Mouse (Mus musculus) hindbrain, embryonic 11.5 days (tissue): ENCODE measurements around the gene Meox2. TPM values are rescaled to one million over a fixed set of nuclear protein-coding genes. Genes with fewer than 3 reads are reported as not detected.
"Not testable (repeated sequence)": the region's sequence is repeated elsewhere in the genome, so short reads cannot be mapped to it uniquely, and the experiment has no call there.

Experiments used
- ATAC-seq: fragments of 200-750 bp; cut with Nextera tagmentation; 2 replicates; pipeline ENCODE4 v1.8.0; 2017; ENCODE audit warnings: mild to moderate bottlenecking, moderate TSS enrichment, moderate library complexity; ENCODE audit not compliant: low FRiP score
- DNase-seq: peaks from one replicate; pipeline ENCODE4 v3.0.0-alpha.2; 2015; ENCODE audit warnings: low spot score
- H3K27ac ChIP-seq: fragments of 300-500 bp; sonication (generic); 2 replicates; pipeline ENCODE4 v1.5.1; 2014; ENCODE audit warnings: mild to moderate bottlenecking, low read depth, low read length
- H3K27me3 ChIP-seq: fragments of 300-500 bp; sonication (generic); 2 replicates; pipeline ENCODE4 v1.6.1; 2014; ENCODE audit warnings: mild to moderate bottlenecking, low read length, moderate library complexity, mixed read lengths; ENCODE audit not compliant: control insufficient read depth, insufficient read depth
- H3K36me3 ChIP-seq: fragments of 300-500 bp; sonication (generic); 2 replicates; pipeline ENCODE4 v1.6.1; 2014; ENCODE audit warnings: mild to moderate bottlenecking, low read length, moderate library complexity, mixed read lengths; ENCODE audit not compliant: control insufficient read depth, insufficient read depth
- H3K4me1 ChIP-seq: fragments of 300-500 bp; sonication (generic); replicated peaks from 2 replicates; pipeline ENCODE4 v1.6.1; 2014; ENCODE audit warnings: low read length, mixed read lengths; ENCODE audit not compliant: control insufficient read depth, insufficient read depth
- H3K4me2 ChIP-seq: fragments of 300-500 bp; sonication (generic); replicated peaks from 2 replicates; pipeline ENCODE4 v1.6.1; 2014; ENCODE audit warnings: mild to moderate bottlenecking, low read depth, low read length
- H3K4me3 ChIP-seq: fragments of 300-500 bp; sonication (generic); 2 replicates; pipeline ENCODE4 v1.5.1; 2014; ENCODE audit warnings: low read depth, low read length
- H3K9ac ChIP-seq: fragments of 300-500 bp; sonication (generic); 2 replicates; pipeline ENCODE4 v1.6.1; 2014; ENCODE audit warnings: low read depth, low read length
- H3K9me3 ChIP-seq: fragments of 300-500 bp; sonication (generic); 2 replicates; pipeline ENCODE4 v1.6.1; 2016; ENCODE audit warnings: low read length; ENCODE audit not compliant: control insufficient read depth
- whole genome bisulfite sequencing: fragments of 180-500 bp; shearing (Covaris S2); extraction: QIAGEN DNeasy Blood & Tissue Kit; methylation state at CpG from one replicate; pipeline ENCODE4 v1.1.7; 2014; 5-methylcytosine and 5-hydroxymethylcytosine counted together
- polyA plus RNA-seq: library from polyadenylated mRNA; unstranded; fragments of >200 nt; fragmentation: Nextera tagmentation; extraction: Ambion mirVana; gene quantifications from 2 replicates; pipeline ENCODE4 v1.2.1, GENCODE M21; 2014

Gene Meox2
- 4.9 and 6.8 TPM in 2 replicates for polyA plus RNA-seq

- ATAC-seq = peak; percentile 66
Measured at GRCm38 (mm10) chr12:37108390-37108738, at the start of gene Meox2. Gene Meox2, plus strand, starts transcription at chr12:37108540.

GRCm38 (mm10) chr12:37072636-37073035 is 35.7 kb upstream of the Meox2 start:
- Histone ChIP-seq H3K4me2 (no peak overlapping the region), H3K4me3 (no peak overlapping the region), H3K36me3 (no peaks in the 10 kb centered on the region), H3K27ac (no peak overlapping the region), H3K27me3 (no peaks in the 10 kb centered on the region), H3K9ac (no peak overlapping the region), H3K9me3 (no peaks in the 10 kb centered on the region), H3K4me1 (no peaks in the 10 kb centered on the region)
- no peak for DNase-seq
- WGBS = 63% methylated on average over 3 of the region's 3 CpGs
- no peak for ATAC-seq

More at GRCm38 (mm10) chr12:37108390-37108738, at the start of gene Meox2:
- DNase-seq = peak; percentile 65
- Histone ChIP-seq H3K27ac (no peak within 1 kb of the TSS), H3K4me3 (peak within 1 kb of the TSS; percentile 48), H3K9ac (no peak within 1 kb of the TSS), H3K27me3 (peaks cover 27% of the 10 kb centered on the region), H3K9me3 (no peaks in the 10 kb centered on the region), H3K4me1 (peaks cover 4% of the 10 kb centered on the region; the same call in 1 of the 2 replicates), H3K36me3 (no peaks in the 10 kb centered on the region), H3K4me2 (peak within 1 kb of the TSS; percentile 80)
- 1% methylated on average over 12 of the region's 12 CpGs for WGBS

- Histone ChIP-seq H3K9ac (no peak overlapping the region), H3K4me2 (no peak overlapping the region), H3K27me3 (no peaks in the 10 kb centered on the region), H3K4me1 (no peaks in the 10 kb centered on the region), H3K4me3 (no peak overlapping the region), H3K27ac (no peak overlapping the region), H3K36me3 (no peaks in the 10 kb centered on the region), H3K9me3 (no peaks in the 10 kb centered on the region)
- no peak for DNase-seq
- ATAC-seq = no peak
- WGBS = 73% methylated on average over 1 of the region's 1 CpGs
Measured at GRCm38 (mm10) chr12:37077308-37077707, 31.0 kb upstream of the Meox2 start.

- H3K9ac ChIP-seq = not testable (repeated sequence)
Measured at GRCm38 (mm10) chr12:37080005-37080404, 28.3 kb upstream of the Meox2 start.

GRCm38 (mm10) chr12:37106541-37106940 is 1.8 kb upstream of the Meox2 start:
- Histone ChIP-seq H3K36me3 (no peaks in the 10 kb centered on the region), H3K9ac (no peak overlapping the region), H3K4me3 (no peak overlapping the region), H3K9me3 (no peaks in the 10 kb centered on the region), H3K4me2 (no peak overlapping the region), H3K27ac (no peak overlapping the region), H3K4me1 (peaks cover 4% of the 10 kb centered on the region; the same call in 1 of the 2 replicates), H3K27me3 (peaks cover 27% of the 10 kb centered on the region)
- WGBS = 39% methylated on average over 8 of the region's 8 CpGs
- DNase-seq (no peak), ATAC-seq (no peak)

More at GRCm38 (mm10) chr12:37080005-37080404, 28.3 kb upstream of the Meox2 start:
- not testable (repeated sequence) for ATAC-seq, DNase-seq, H3K9me3 ChIP-seq, H3K27ac ChIP-seq, H3K4me2 ChIP-seq, H3K4me1 ChIP-seq, H3K4me3 ChIP-seq, H3K27me3 ChIP-seq, H3K36me3 ChIP-seq
- WGBS = 60% methylated on average over 5 of the region's 5 CpGs

- Histone ChIP-seq H3K27ac (no peak overlapping the region), H3K9me3 (no peaks in the 10 kb centered on the region), H3K4me1 (peaks cover 4% of the 10 kb centered on the region; the same call in 1 of the 2 replicates), H3K27me3 (peaks cover 27% of the 10 kb centered on the region), H3K4me2 (no peak overlapping the region), H3K36me3 (no peaks in the 10 kb centered on the region), H3K4me3 (no peak overlapping the region), H3K9ac (no peak overlapping the region)
- no peak for ATAC-seq
- WGBS = 51% methylated on average over 2 of the region's 2 CpGs
- DNase-seq = no peak
Measured at GRCm38 (mm10) chr12:37107150-37107549, 1.2 kb upstream of the Meox2 start.

GRCm38 (mm10) chr12:37107713-37108389 is 489 bp upstream of the Meox2 start:
- Histone ChIP-seq H3K4me2 (peak overlapping the region; percentile 80), H3K4me1 (peaks cover 4% of the 10 kb centered on the region; the same call in 1 of the 2 replicates), H3K36me3 (no peaks in the 10 kb centered on the region), H3K9me3 (no peaks in the 10 kb centered on the region), H3K4me3 (peak overlapping the region; percentile 48), H3K9ac (no peak overlapping the region), H3K27me3 (peaks cover 27% of the 10 kb centered on the region), H3K27ac (no peak overlapping the region)
- ATAC-seq (peak; percentile 55), DNase-seq (no peak)
- WGBS = 17% methylated on average over 20 of the region's 20 CpGs

GRCm38 (mm10) chr12:37108819-37109473 is 606 bp downstream of the Meox2 start:
- Histone ChIP-seq H3K27me3 (peaks cover 27% of the 10 kb centered on the region), H3K4me2 (peak overlapping the region; percentile 80), H3K4me1 (peaks cover 4% of the 10 kb centered on the region; the same call in 1 of the 2 replicates), H3K9ac (no peak overlapping the region), H3K9me3 (no peaks in the 10 kb centered on the region), H3K4me3 (peak overlapping the region; percentile 48), H3K27ac (no peak overlapping the region), H3K36me3 (no peaks in the 10 kb centered on the region)
- 1% methylated on average over 29 of the region's 29 CpGs for WGBS
- ATAC-seq (peak; percentile 77), DNase-seq (peak; percentile 60)
